Mouse (Mus musculus): Measurements from ENCODE around the gene Ptf1a.

Gene Ptf1a

DNA sequence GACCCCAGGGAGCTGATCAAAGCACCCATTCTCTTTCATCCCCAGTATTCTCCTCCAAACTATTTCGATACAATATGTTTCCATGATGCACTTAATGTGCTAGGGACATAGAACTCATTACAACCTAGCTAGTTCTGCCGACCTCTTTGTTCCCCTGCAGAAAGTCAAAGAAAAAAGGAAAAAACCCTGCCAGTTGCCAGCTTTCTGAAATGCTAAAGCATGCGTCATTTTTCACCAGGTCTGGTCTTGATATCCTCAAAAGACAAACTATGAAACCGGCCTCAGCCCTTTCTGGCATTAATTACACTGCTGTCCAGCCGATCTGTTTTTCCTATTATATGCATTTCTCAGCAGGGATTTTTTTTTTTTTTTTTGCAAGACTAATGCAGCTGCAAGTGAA is 9.8 kb downstream of the Ptf1a start:
- DNase-seq = no peak

DNA sequence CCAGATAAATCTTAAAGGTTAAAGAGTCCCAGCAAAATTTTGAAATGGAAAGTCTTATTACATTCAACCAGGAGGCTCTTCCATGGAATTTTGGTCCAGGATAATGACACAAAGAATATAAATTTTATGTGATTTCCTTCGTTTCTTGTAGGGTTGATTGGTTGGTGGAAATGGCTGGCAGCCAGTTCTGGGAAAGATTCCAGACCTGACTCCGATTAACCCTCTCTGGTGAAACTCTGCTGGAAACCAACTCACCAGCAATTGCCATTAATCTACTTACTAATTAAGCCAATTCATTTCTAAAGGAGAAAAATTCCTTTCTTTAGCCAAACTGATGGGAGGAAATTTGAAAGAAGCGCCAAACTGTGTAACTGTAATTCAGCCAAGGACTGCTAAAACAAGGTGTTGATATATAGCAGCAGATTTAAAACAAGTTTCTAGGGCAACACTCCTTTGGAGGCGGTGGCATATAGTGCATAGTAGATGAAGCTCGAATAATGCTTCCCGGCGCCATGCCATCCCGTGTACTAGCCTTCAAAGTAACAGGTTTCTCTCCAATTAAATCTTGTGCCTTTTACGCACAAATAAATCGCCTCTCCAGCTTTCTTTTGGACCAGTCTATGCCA is 10.5 kb downstream of the Ptf1a start:
- DNase-seq = no peak

DNA sequence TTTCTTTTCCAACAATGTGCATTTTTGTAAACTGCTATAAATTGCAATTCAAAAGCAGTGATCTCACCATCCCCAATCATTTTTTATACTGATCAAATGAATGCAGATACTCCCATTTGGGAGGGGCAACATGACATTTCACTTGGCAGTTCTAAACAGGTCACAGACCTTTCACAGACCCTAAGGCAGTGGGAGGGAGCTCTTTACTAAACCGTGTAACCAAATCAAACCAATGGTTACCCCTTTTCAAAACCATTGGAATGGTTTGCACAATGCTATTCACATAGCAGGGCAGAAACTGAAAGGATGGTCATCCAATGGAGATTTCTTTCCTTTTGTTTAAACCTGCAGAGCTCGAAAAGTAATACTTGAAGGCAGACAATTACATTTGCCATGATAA is 13.3 kb downstream of the Ptf1a start:
- no peak for DNase-seq

DNA sequence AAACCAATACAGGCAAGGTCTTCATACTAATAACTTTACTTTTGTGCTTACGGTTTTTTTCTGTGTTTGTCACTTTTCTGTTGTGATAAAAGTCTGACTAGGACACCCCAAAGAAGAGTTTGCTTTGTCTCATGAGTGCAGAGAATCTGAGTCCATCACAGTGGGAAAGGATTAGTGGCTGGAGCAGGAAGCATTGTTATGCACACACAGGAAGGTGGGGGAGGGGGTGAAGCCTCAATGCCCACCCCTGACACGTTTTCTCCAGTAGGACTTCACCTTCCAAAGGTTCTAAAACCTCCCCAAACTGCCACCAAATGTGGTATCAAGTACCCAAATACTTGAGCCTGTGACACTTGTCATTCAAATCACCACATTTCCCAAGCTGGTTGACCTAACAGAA is 16.5 kb downstream of the Ptf1a start:
- DNase-seq = no peak

DNA sequence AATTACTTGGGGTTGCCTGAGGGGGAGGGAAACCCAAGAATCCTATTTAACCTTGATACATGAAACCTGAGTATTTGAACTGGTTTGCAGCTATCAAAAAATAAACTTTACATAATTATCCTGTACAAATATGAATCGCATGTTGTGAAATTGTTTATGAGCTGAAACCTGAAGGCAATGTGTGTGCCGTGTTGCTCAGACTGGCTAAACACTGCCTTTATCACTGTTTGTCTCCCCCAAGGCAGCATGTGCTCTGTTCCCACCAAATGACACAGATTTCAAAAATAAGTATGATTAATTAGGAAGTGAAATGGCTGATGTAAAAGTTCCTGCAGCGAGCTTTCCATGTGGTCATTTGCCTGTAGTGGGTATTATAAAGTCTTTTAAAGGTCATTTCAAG is 44.8 kb downstream of the Ptf1a start:
- no peak for DNase-seq

Measured in thymus, postnatal 36 days (tissue).